Comparison of ENCODE assay signal across 9 mouse cellular contexts in the genomic region with DNA sequence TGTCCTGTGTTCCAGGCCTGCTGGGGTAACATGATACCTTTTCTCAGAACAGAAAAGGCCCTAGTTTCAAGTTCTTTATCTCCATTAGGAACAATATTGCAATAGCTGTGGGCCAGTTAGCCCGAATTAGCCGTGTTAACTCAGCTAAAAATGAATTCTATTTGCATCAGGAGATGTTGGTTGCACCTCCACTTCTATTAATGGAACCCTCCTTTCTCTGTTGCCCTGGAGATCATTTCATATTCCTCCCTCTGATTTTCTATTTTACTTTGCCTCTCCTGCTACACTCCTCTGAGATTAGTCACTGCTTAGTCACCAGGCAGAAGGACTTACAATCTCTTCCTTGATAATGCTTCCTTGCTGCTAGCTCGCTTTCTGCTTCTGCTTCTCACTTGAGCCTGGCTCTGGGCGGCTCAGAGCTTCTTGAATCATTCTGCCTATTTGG. TPM values are rescaled to one million over a fixed set of nuclear protein-coding genes. Genes with fewer than 3 reads are reported as not detected.
DNase-seq lines count a peak whose midpoint lies in the region; ATAC-seq and TF ChIP-seq lines count a peak whose summit lies in the region.
"Had no signal": no experiment of that assay in that cellular context is flagged by ENCODE, and none has a peak within 500 bp of the region (broad histone marks: within the 10 kb centered on the region; RNA-seq: fewer than 3 reads in every experiment).

No protein-coding gene starts in this region.

- no peak overlapping the region for H3K4me3 ChIP-seq in midbrain, embryonic 14.5 days (replicated peaks; ENCODE audit: low read depth, low read length)

- H3K27me3 ChIP-seq in Patski: no peaks in the 10 kb centered on the region
- H3K27me3 ChIP-seq in midbrain, embryonic 14.5 days (ENCODE audit: control insufficient read depth, insufficient read depth, low read length): no peaks in the 10 kb centered on the region

- CTCF ChIA-PET in Patski (lab: Charles Lee): interaction anchor here (1.5 kb wide), 1 partner anchor 47 kb away, joined by 8 read pairs; no protein-coding TSS in a partner anchor

- DNase-seq in layer of hippocampus, adult 11-12 months (ENCODE audit: low spot score): peak; percentile 53
- DNase-seq in layer of hippocampus, postnatal 10 days (ENCODE audit: low spot score in 2 of 2): no peak
- DNase-seq in A20 (ENCODE audit: low read depth, low spot score) (peak; percentile 35), Patski (ENCODE audit: low read depth, low spot score) (no peak)
- DNase-seq in left cerebral cortex, adult 9 months (ENCODE audit: low spot score in 2 of 2): peak; percentile 87 to 88
- DNase-seq in gastrocnemius, postnatal 36 days: no peak
- DNase-seq in midbrain, embryonic 14.5 days: no peak
- no peak for DNase-seq in spleen, postnatal 4 days (ENCODE audit: low spot score in 2 of 2)
- DNase-seq: liver had no signal

- POLR2A ChIA-PET in Patski (lab: Charles Lee): interaction anchor here (0.6 kb wide), 1 partner anchor 32 kb away, joined by 5 read pairs; no protein-coding TSS in a partner anchor

- H3K9ac ChIP-seq in midbrain, embryonic 14.5 days (replicated peaks; ENCODE audit: low read length): no peak overlapping the region

- TF ChIP-seq CTCF in Patski (IDR thresholded peaks at IDR 0.05): no peak

- ATAC-seq in Patski: peak; percentile 36
- no peak for ATAC-seq in midbrain, embryonic 14.5 days (ENCODE audit: low FRiP score, low TSS enrichment)

- intact Hi-C loops in gastrocnemius, postnatal 36 days (cut with DNase I): no loop called here

- no peak overlapping the region for H3K27ac ChIP-seq in midbrain, embryonic 14.5 days (replicated peaks; ENCODE audit: low read depth, low read length)

- no peak overlapping the region for H3K4me2 ChIP-seq in midbrain, embryonic 14.5 days (ENCODE audit: low read length)

- 82% methylated on average over 4 of the region's 4 CpGs for WGBS in midbrain, embryonic 14.5 days

- peaks cover 7% of the 10 kb centered on the region; the same call in 1 of the 2 replicates for H3K4me1 ChIP-seq in midbrain, embryonic 14.5 days (ENCODE audit: control insufficient read depth, insufficient read depth, low read length)

- H3K36me3 ChIP-seq in midbrain, embryonic 14.5 days (ENCODE audit: control insufficient read depth, insufficient read depth, low read length): no peaks in the 10 kb centered on the region

- no peaks in the 10 kb centered on the region for H3K9me3 ChIP-seq in midbrain, embryonic 14.5 days (ENCODE audit: control insufficient read depth, low read length)

- in situ Hi-C loops in Patski (cut with MboI; ENCODE audit: low pct_unique_long_range_greater_than_20kb): no loop called here

RNA-seq across cellular contexts. Expression of gene Itgav, which starts 4.1 kb away (rescaled TPM):
- total RNA-seq in layer of hippocampus, postnatal 10 days (2021): 10 to 100 TPM; 50.4 to 52.3 TPM
- 374 TPM for polyA plus RNA-seq in Patski (2021)
- 10 to 100 TPM; 39.4 to 48.9 TPM for total RNA-seq in gastrocnemius, postnatal 36 days (2021)
- polyA plus RNA-seq in midbrain, embryonic 14.5 days (2014; fragmentation: Nextera tagmentation; extraction: Ambion mirVana): 21.8 and 27.5 TPM in 2 replicates

Comparison
In these comparisons a context has a peak if more than half of its experiments do, and no peak if none do; other contexts are left out.
1. DNase-seq: peak in layer of hippocampus, adult 11-12 months (single experiment), A20 (single experiment) and left cerebral cortex, adult 9 months (2 of 2); none in layer of hippocampus, postnatal 10 days (0 of 2), Patski (single experiment), gastrocnemius, postnatal 36 days (0 of 2), midbrain, embryonic 14.5 days (single experiment) and spleen, postnatal 4 days (0 of 2).